Mouse (Mus musculus) midbrain, embryonic 16.5 days (tissue): Measurements from ENCODE around the gene Rad51b. TPM values are rescaled to one million over a fixed set of nuclear protein-coding genes. Genes with fewer than 3 reads are reported as not detected.

Experiments used
- ATAC-seq: fragments of 200-750 bp; cut with Nextera tagmentation; 2 replicates; pipeline ENCODE4 v1.8.0; 2017; ENCODE audit warnings: moderate TSS enrichment
- H3K27ac ChIP-seq: fragments of 300-500 bp; sonication (generic); 2 replicates; pipeline ENCODE4 v1.5.1; 2014; ENCODE audit warnings: mild to moderate bottlenecking, low read length, mixed read lengths
- H3K27me3 ChIP-seq: fragments of 300-500 bp; sonication (generic); 2 replicates; pipeline ENCODE4 v1.6.1; 2014; ENCODE audit warnings: low read depth, low read length, mixed read lengths; ENCODE audit not compliant: control insufficient read depth, insufficient read depth
- H3K36me3 ChIP-seq: fragments of 300-500 bp; sonication (generic); 2 replicates; pipeline ENCODE4 v1.6.1; 2014; ENCODE audit warnings: mild to moderate bottlenecking, low read length, moderate library complexity, mixed read lengths; ENCODE audit not compliant: control insufficient read depth, insufficient read depth
- H3K4me1 ChIP-seq: fragments of 300-500 bp; sonication (generic); 2 replicates; pipeline ENCODE4 v1.6.1; 2014; ENCODE audit warnings: mild to moderate bottlenecking, low read length, mixed read lengths; ENCODE audit not compliant: control insufficient read depth, insufficient read depth
- H3K4me2 ChIP-seq: fragments of 300-500 bp; sonication (generic); 2 replicates; pipeline ENCODE4 v1.6.1; 2014; ENCODE audit warnings: mild to moderate bottlenecking, low read length, mixed read lengths
- H3K4me3 ChIP-seq: fragments of 300-500 bp; sonication (generic); 2 replicates; pipeline ENCODE4 v1.5.1; 2014; ENCODE audit warnings: low read depth, mild to moderate bottlenecking, low read length, moderate library complexity, mixed read lengths
- H3K9ac ChIP-seq: fragments of 300-500 bp; sonication (generic); 2 replicates; pipeline ENCODE4 v1.6.1; 2014; ENCODE audit warnings: low read depth, low read length, mixed read lengths
- H3K9me3 ChIP-seq: fragments of 300-500 bp; sonication (generic); replicated peaks from 2 replicates; pipeline ENCODE4 v1.6.1; 2014; ENCODE audit warnings: mild to moderate bottlenecking, low read length, mixed read lengths; ENCODE audit not compliant: control insufficient read depth, poor library complexity, severe bottlenecking
- WGBS: fragments of 180-500 bp; shearing (Covaris S2); extraction: QIAGEN DNeasy Blood & Tissue Kit; methylation state at CpG from one replicate; pipeline ENCODE4 v1.1.7; 2014; 5-methylcytosine and 5-hydroxymethylcytosine counted together
- polyA plus RNA-seq: library from polyadenylated mRNA; unstranded; fragments of >200 nt; fragmentation: Nextera tagmentation; extraction: Ambion mirVana; gene quantifications from 2 replicates; pipeline ENCODE4 v1.2.1, GENCODE M21; 2015

Gene Rad51b
- polyA plus RNA-seq, 1 experiment from 2014 or later, result 1.5 TPM

- H3K36me3 ChIP-seq, result no peaks in the 10 kb centered on the region
- no peaks in the 10 kb centered on the region for H3K9me3 ChIP-seq
- H3K4me3 ChIP-seq, result no peak overlapping the region
- H3K9ac ChIP-seq, result no peak overlapping the region
- peaks cover 3% of the 10 kb centered on the region; the same call in 1 of the 2 replicates for H3K4me1 ChIP-seq
- H3K27me3 ChIP-seq, result no peaks in the 10 kb centered on the region
- WGBS, result 75% methylated on average over 3 of the region's 3 CpGs
- H3K4me2 ChIP-seq, result no peak overlapping the region
- no peak overlapping the region for H3K27ac ChIP-seq
- no peak for ATAC-seq
These were observed 386.3 kb downstream of the Rad51b start for GRCm38 (mm10) chr12:79683350-79683749.

DNA sequence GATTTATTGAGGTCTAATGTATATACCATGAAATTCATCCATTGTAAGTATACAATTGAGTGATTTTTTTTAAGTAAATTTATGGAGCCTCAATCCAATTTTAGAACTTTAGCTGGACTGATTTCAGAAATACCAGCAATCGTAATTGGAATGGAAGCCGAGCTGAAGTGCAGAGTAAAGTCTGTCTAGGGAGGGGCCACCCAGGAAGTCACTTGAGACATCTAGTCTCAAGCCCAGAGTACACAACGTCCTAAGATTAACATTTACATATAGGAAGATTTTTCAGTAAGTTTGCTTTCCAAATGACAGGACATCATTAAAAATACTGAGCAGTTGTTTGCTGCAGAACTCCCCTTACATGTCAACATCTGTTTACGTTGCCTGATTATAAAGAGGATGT, 386.7 kb downstream of the Rad51b start:
- Histone ChIP-seq H3K4me3 (no peak overlapping the region), H3K9ac (no peak overlapping the region), H3K36me3 (no peaks in the 10 kb centered on the region), H3K4me2 (no peak overlapping the region), H3K27me3 (no peaks in the 10 kb centered on the region), H3K9me3 (no peaks in the 10 kb centered on the region), H3K4me1 (peaks cover 3% of the 10 kb centered on the region; the same call in 1 of the 2 replicates), H3K27ac (no peak overlapping the region)
- ATAC-seq, result no peak
- 80% methylated on average over 4 of the region's 4 CpGs for WGBS

- Histone ChIP-seq H3K4me1 (peaks cover 1% of the 10 kb centered on the region; the same call in 1 of the 2 replicates), H3K9me3 (no peaks in the 10 kb centered on the region), H3K27me3 (no peaks in the 10 kb centered on the region), H3K9ac (no peak overlapping the region), H3K4me2 (no peak overlapping the region), H3K27ac (no peak overlapping the region), H3K4me3 (no peak overlapping the region), H3K36me3 (no peaks in the 10 kb centered on the region)
- no peak for ATAC-seq
- WGBS, result 93% methylated on average over 2 of the region's 2 CpGs
These were observed 387.3 kb downstream of the Rad51b start for GRCm38 (mm10) chr12:79684338-79684737.

GRCm38 (mm10) chr12:79686594-79687325, 389.7 kb downstream of the Rad51b start:
- Histone ChIP-seq H3K9ac (no peak overlapping the region), H3K4me1 (no peaks in the 10 kb centered on the region), H3K4me3 (no peak overlapping the region), H3K27me3 (no peaks in the 10 kb centered on the region), H3K9me3 (no peaks in the 10 kb centered on the region), H3K27ac (no peak overlapping the region), H3K36me3 (no peaks in the 10 kb centered on the region), H3K4me2 (no peak overlapping the region)
- WGBS, result 45% methylated on average over 9 of the region's 9 CpGs
- ATAC-seq, result no peak

- no peaks in the 10 kb centered on the region for H3K9me3 ChIP-seq
- no peaks in the 10 kb centered on the region for H3K4me1 ChIP-seq
- H3K27ac ChIP-seq, result no peak overlapping the region
- no peak overlapping the region for H3K4me2 ChIP-seq
- H3K36me3 ChIP-seq, result no peaks in the 10 kb centered on the region
- no peak for ATAC-seq
- H3K4me3 ChIP-seq, result no peak overlapping the region
- H3K27me3 ChIP-seq, result no peaks in the 10 kb centered on the region
- 69% methylated on average over 7 of the region's 7 CpGs for WGBS
- no peak overlapping the region for H3K9ac ChIP-seq
These were observed 390.8 kb downstream of the Rad51b start for GRCm38 (mm10) chr12:79687683-79688386.

DNA sequence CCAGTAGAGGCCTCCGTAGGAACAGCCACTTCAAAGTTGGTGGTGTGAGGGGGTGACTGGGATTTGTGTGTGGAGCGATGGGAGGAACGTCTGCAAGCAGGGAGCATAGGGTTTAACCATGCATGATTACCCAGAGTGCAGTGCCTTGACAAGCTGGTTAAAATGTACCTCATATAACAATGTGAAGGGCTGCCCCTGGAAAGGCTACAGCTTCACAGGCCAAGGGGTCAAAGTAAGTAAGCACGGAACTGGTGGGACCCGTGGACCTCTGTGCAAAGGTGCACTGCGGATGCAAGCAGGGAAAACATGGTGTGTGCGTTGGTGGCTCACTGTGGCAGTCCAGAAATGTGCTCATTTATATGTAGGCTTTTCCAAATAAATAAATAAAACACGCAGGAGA, 392.2 kb downstream of the Rad51b start:
- Histone ChIP-seq H3K27me3 (no peaks in the 10 kb centered on the region), H3K9ac (no peak overlapping the region), H3K27ac (no peak overlapping the region), H3K4me1 (no peaks in the 10 kb centered on the region), H3K4me3 (no peak overlapping the region), H3K4me2 (no peak overlapping the region), H3K36me3 (no peaks in the 10 kb centered on the region), H3K9me3 (no peaks in the 10 kb centered on the region)
- no peak for ATAC-seq
- WGBS, result 77% methylated on average over 8 of the region's 8 CpGs

- Histone ChIP-seq H3K27me3 (no peaks in the 10 kb centered on the region), H3K4me2 (no peak overlapping the region), H3K36me3 (no peaks in the 10 kb centered on the region), H3K27ac (no peak overlapping the region), H3K9me3 (no peaks in the 10 kb centered on the region), H3K4me3 (no peak overlapping the region), H3K4me1 (no peaks in the 10 kb centered on the region), H3K9ac (no peak overlapping the region)
- 90% methylated on average over 14 of the region's 14 CpGs for WGBS
- ATAC-seq, result no peak
These were observed 395.1 kb downstream of the Rad51b start for GRCm38 (mm10) chr12:79691929-79692862.

DNA sequence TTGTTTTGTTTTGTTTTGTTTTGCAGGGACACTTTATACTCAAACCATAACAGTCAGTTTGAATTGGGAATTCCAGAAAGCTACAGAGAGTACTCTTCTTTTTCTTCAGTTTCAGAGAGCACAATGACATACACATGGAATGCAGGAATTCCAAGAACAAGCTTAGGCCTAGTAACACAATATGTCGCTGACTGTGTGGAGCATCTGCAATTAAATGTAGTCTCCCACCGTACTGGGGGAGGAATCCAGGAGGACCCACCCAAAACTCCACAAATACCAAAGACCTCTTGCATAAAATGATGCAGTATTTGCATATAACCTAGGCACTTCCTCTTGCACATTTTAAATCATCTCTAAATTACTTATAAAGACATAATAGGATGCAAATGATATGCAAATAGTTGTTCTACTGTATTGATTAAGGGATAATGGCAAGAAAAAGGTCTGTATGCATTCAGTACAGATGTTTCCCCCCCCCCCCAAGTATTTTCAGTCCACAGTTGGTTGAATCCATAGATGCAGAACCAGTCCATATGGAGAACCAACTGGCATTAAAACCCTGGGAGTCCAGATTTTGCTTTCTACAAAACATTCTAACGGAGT, 398.9 kb downstream of the Rad51b start:
- no peak overlapping the region for H3K9ac ChIP-seq
- no peaks in the 10 kb centered on the region for H3K36me3 ChIP-seq
- H3K4me1 ChIP-seq, result no peaks in the 10 kb centered on the region
- H3K27ac ChIP-seq, result no peak overlapping the region
- H3K4me2 ChIP-seq, result no peak overlapping the region
- H3K27me3 ChIP-seq, result no peaks in the 10 kb centered on the region
- H3K9me3 ChIP-seq, result no peaks in the 10 kb centered on the region
- ATAC-seq, result no peak
- no peak overlapping the region for H3K4me3 ChIP-seq
- 49% methylated on average over 3 of the region's 3 CpGs for WGBS
